Mouse (Mus musculus): ENCODE measurements at regions not wholly inside any gene's neighbourhood (a gene's known extent, or its start where the extent isn't known, plus 50 kb on each side); places are given as distances from the start of the nearest gene placed in this dataset.

DNA sequence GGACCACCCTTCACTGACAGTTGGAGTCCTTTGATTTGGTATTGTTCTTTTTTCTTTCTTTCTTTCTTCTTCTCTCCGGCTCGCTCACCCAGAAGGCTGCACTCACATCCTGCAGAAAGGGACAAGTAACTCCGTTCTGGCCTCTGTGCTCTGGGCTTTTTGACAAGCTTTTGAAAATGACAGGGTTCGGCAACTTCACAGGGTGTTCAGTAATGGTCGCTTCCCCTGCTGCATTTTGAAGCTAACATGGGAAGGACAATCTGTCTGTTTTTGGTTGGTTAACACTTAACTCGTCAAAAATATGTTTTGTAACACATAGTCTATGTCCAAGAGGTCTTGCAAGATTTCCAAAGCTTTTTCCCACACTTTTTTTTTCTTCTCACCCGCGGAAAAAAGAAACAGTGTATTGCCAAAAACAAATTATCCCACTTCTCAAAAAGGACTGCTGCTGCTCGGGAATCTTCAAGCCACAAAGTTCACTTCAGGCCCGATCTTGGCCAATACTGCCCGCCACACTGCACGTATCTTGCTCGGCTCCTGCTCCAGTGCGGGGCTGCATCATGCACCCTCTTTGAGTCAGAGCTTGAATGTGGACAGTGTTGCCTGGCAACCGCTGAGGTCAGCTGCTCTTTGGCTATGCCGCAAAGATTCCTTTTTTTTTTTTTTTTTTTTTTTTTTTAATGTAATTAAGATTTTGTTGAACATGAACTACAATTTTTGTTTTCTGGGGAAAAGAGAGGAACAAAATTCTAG, 209.4 kb upstream of the Inhba start:
- Histone ChIP-seq H3K4me2 (ENCODE audit: low read depth) (no peak overlapping the region), H3K9ac (replicated peaks) (no peak overlapping the region), H3K27ac (no peak overlapping the region), H3K9me3 (ENCODE audit: control insufficient read depth, low read length) (no peaks in the 10 kb centered on the region), H3K36me3 (replicated peaks; ENCODE audit: control insufficient read depth, insufficient read depth, low read depth) (no peaks in the 10 kb centered on the region), H3K4me1 (replicated peaks; ENCODE audit: control insufficient read depth in 2 of 2, insufficient read depth in 2 of 2, low read length in 1 of 2) (no peaks in the 10 kb centered on the region), H3K4me3 (ENCODE audit: insufficient read depth in 1 of 2, low read depth in 2 of 2, low read length in 2 of 2) (no peak overlapping the region), H3K27me3 (ENCODE audit: control insufficient read depth, insufficient read depth, low read length) (no peaks in the 10 kb centered on the region)
- WGBS (ENCODE audit: insufficient replicate concordance) = 57% methylated on average over 16 of the region's 16 CpGs
- DNase-seq (ENCODE audit: low read depth in 3 of 3, low spot score in 3 of 3) (no peak), ATAC-seq (ENCODE audit: insufficient read depth) (no peak)
- TF ChIP-seq EP300 (IDR thresholded peaks at IDR 0.05; ENCODE audit: low read depth) (no peak), CTCF (IDR thresholded peaks at IDR 0.05; ENCODE audit: low read depth) (no peak)

DNA sequence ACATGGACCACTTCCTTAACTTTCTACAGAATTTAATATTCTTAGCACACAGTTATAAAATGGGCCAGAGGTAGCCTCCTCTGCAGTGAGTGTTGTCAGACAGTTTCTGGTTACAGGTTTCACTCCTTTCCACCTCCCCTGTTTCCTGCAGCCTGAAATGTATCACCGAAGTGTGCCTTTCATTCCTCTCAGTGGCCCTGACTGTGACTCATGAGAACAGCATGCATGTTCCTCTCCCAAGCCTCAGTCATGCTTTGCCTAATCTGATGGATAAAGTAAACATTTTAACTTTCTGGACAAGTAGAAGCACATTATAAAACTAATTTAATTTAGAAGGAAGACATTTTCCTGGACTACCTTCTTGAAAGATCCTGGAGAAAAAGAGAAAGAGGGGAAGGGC, 207.7 kb upstream of the Inhba start:
- no peaks in the 10 kb centered on the region for H3K4me1 ChIP-seq (replicated peaks; ENCODE audit: control insufficient read depth in 2 of 2, insufficient read depth in 2 of 2, low read length in 1 of 2)
- no peak overlapping the region for H3K27ac ChIP-seq
- H3K9me3 ChIP-seq (ENCODE audit: control insufficient read depth, low read length) = no peaks in the 10 kb centered on the region
- no peak overlapping the region for H3K4me3 ChIP-seq (ENCODE audit: insufficient read depth in 1 of 2, low read depth in 2 of 2, low read length in 2 of 2)
- DNase-seq (ENCODE audit: low read depth in 3 of 3, low spot score in 3 of 3) (no peak), ATAC-seq (ENCODE audit: insufficient read depth) (no peak)
- H3K4me2 ChIP-seq (ENCODE audit: low read depth) = no peak overlapping the region
- H3K36me3 ChIP-seq (replicated peaks; ENCODE audit: control insufficient read depth, insufficient read depth, low read depth) = no peaks in the 10 kb centered on the region
- H3K27me3 ChIP-seq (ENCODE audit: control insufficient read depth, insufficient read depth, low read length) = no peaks in the 10 kb centered on the region
- 60% methylated on average over 1 of the region's 1 CpGs for WGBS (ENCODE audit: insufficient replicate concordance)
- no peak for TF ChIP-seq EP300 (IDR thresholded peaks at IDR 0.05; ENCODE audit: low read depth)
- TF ChIP-seq CTCF (IDR thresholded peaks at IDR 0.05; ENCODE audit: low read depth) = no peak
- no peak overlapping the region for H3K9ac ChIP-seq (replicated peaks)

DNA sequence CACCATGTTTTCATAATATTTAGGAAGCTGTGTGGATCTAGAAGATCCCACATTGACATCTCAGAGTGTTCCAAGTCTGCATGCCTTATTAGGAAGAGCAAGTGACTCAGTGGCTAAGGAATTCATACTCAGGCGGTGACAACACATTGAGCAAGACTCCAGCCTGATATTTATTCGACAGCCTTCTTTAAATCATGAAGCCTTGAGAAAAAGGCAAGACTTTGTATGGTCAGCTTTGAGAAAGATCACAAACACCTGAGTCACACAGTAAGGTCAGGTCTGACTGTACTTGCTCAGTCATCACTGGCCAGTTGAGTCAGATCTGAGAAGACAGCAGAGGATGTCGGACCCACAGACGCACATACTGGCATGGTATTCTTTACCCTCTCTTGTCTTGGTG, 204.7 kb upstream of the Inhba start:
- Histone ChIP-seq H3K27ac (no peak overlapping the region), H3K36me3 (replicated peaks; ENCODE audit: control insufficient read depth, insufficient read depth, low read depth) (no peaks in the 10 kb centered on the region), H3K4me2 (ENCODE audit: low read depth) (no peak overlapping the region), H3K4me1 (replicated peaks; ENCODE audit: control insufficient read depth in 2 of 2, insufficient read depth in 2 of 2, low read length in 1 of 2) (no peaks in the 10 kb centered on the region), H3K27me3 (ENCODE audit: control insufficient read depth, insufficient read depth, low read length) (no peaks in the 10 kb centered on the region), H3K9me3 (ENCODE audit: control insufficient read depth, low read length) (no peaks in the 10 kb centered on the region), H3K9ac (replicated peaks) (no peak overlapping the region), H3K4me3 (ENCODE audit: insufficient read depth in 1 of 2, low read depth in 2 of 2, low read length in 2 of 2) (no peak overlapping the region)
- no peak for ATAC-seq (ENCODE audit: insufficient read depth)
- TF ChIP-seq EP300 (IDR thresholded peaks at IDR 0.05; ENCODE audit: low read depth) (no peak), CTCF (IDR thresholded peaks at IDR 0.05; ENCODE audit: low read depth) (no peak)
- 67% methylated on average over 4 of the region's 4 CpGs for whole genome bisulfite sequencing (ENCODE audit: insufficient replicate concordance)
- DNase-seq (ENCODE audit: low read depth in 3 of 3, low spot score in 3 of 3) = no peak

DNA sequence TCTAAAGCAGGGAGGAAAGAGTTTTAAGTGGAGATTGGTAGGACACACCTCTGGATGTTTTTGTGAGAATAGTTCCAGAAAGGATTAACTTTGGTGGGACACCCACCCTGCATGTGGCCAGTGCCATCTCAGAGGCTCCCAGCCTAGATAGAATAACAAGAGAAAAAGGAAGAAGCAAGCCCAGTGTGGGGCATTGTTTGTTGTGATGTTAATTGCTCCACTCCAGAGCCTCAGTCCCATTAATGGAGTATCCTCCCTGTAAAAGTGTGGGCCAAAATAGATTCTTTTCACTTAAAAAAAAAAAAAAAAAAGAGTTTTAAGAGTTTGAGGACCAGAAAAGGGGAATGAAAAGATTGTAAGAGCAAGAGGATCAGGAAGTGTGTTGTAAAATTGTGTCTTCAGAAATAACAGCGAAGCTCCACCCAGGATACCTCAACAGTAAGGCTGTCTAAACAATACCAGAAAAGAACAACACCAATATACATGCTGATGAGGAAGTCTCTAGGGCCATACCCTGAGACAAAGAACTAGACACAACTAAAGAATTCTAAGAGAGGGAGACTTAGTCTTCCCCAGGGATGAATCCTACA, 189.3 kb upstream of the Inhba start:
- H3K9ac ChIP-seq (replicated peaks) = no peak overlapping the region
- H3K4me3 ChIP-seq (ENCODE audit: insufficient read depth in 1 of 2, low read depth in 2 of 2, low read length in 2 of 2) = no peak overlapping the region
- H3K36me3 ChIP-seq (replicated peaks; ENCODE audit: control insufficient read depth, insufficient read depth, low read depth) = no peaks in the 10 kb centered on the region
- H3K4me2 ChIP-seq (ENCODE audit: low read depth) = no peak overlapping the region
- H3K27me3 ChIP-seq (ENCODE audit: control insufficient read depth, insufficient read depth, low read length) = no peaks in the 10 kb centered on the region
- WGBS (ENCODE audit: insufficient replicate concordance) = 31% methylated on average over 1 of the region's 1 CpGs
- no peak overlapping the region for H3K27ac ChIP-seq
- no peak for ATAC-seq (ENCODE audit: insufficient read depth)
- TF ChIP-seq EP300 (IDR thresholded peaks at IDR 0.05; ENCODE audit: low read depth) = no peak
- no peak for TF ChIP-seq CTCF (IDR thresholded peaks at IDR 0.05; ENCODE audit: low read depth)
- H3K4me1 ChIP-seq (replicated peaks; ENCODE audit: control insufficient read depth in 2 of 2, insufficient read depth in 2 of 2, low read length in 1 of 2) = no peaks in the 10 kb centered on the region
- no peak for DNase-seq (ENCODE audit: low read depth in 3 of 3, low spot score in 3 of 3)
- H3K9me3 ChIP-seq (ENCODE audit: control insufficient read depth, low read length) = no peaks in the 10 kb centered on the region

DNA sequence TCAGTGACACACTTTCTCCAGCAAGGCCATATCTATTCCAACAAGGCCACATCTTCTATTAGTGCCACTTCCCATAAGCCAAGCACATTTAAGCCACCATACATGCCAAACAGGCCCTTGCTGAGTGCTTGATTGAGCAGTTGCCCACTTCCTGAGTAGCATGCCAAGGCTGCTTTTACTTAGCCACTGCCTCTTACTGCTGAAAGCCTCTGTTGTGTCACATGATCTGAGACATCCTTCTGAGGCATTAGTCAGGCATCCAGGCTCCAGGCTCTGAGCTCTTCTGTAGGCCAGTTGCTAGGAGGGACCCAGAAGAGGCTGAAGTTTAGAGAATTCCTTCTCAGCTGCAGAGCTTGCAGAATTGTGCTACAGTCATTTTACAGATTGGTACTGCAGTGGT, 165.8 kb upstream of the Inhba start:
- H3K4me2 ChIP-seq (ENCODE audit: low read depth) = no peak overlapping the region
- H3K4me1 ChIP-seq (replicated peaks; ENCODE audit: control insufficient read depth in 2 of 2, insufficient read depth in 2 of 2, low read length in 1 of 2) = no peaks in the 10 kb centered on the region
- no peak for ATAC-seq (ENCODE audit: insufficient read depth)
- no peak overlapping the region for H3K27ac ChIP-seq
- no peak for DNase-seq (ENCODE audit: low read depth in 3 of 3, low spot score in 3 of 3)
- no peak overlapping the region for H3K9ac ChIP-seq (replicated peaks)
- H3K4me3 ChIP-seq (ENCODE audit: insufficient read depth in 1 of 2, low read depth in 2 of 2, low read length in 2 of 2) = no peak overlapping the region
- no peaks in the 10 kb centered on the region for H3K9me3 ChIP-seq (ENCODE audit: control insufficient read depth, low read length)
- TF ChIP-seq EP300 (IDR thresholded peaks at IDR 0.05; ENCODE audit: low read depth) (no peak), CTCF (IDR thresholded peaks at IDR 0.05; ENCODE audit: low read depth) (no peak)
- H3K36me3 ChIP-seq (replicated peaks; ENCODE audit: control insufficient read depth, insufficient read depth, low read depth) = no peaks in the 10 kb centered on the region
- H3K27me3 ChIP-seq (ENCODE audit: control insufficient read depth, insufficient read depth, low read length) = no peaks in the 10 kb centered on the region

Data from liver, embryonic 14.5 days (tissue).